Mouse (Mus musculus) MEL (cell line): ENCODE data around the gene Ints4. TPM values are rescaled to one million over a fixed set of nuclear protein-coding genes. Genes with fewer than 3 reads are reported as not detected.

Source experiments
- DNase-seq: peaks from one replicate; pipeline ENCODE4 v3.0.0; 2011; ENCODE audit warnings: low read depth, low spot score
- H3K27ac ChIP-seq: 2 replicates; pipeline ENCODE4 v1.5.1; 2012; ENCODE audit warnings: low read depth, mild to moderate bottlenecking, control low read depth, low read length, moderate library complexity; ENCODE audit not compliant: control insufficient read depth
- H3K27me3 ChIP-seq, 2 experiments: fragments of 150-350 bp in 1 of 2; sonication (generic) in 1 of 2; 2 replicates each; pipeline ENCODE4 v1.6.1; 2012; ENCODE audit warnings: low read length in 2 of 2, mild to moderate bottlenecking in 2 of 2, improper control_type of control experiment in 1 of 2, moderate library complexity in 1 of 2; ENCODE audit not compliant: insufficient read depth in 2 of 2, control insufficient read depth in 1 of 2
- H3K36me3 ChIP-seq, 2 experiments: 2 replicates each; pipeline ENCODE4 v1.6.1; 2012 to 2014; ENCODE audit warnings: low read length in 2 of 2, improper control_type of control experiment in 1 of 2, inconsistent platforms in 1 of 2, mild to moderate bottlenecking in 1 of 2; ENCODE audit not compliant: insufficient read depth in 2 of 2, control insufficient read depth in 1 of 2
- H3K4me1 ChIP-seq, 2 experiments: fragments of 150-350 bp in 1 of 2; sonication (generic) in 1 of 2; 2 replicates each; pipeline ENCODE4 v1.6.1; 2012; ENCODE audit warnings: low read length in 2 of 2, improper control_type of control experiment in 1 of 2, mild to moderate bottlenecking in 1 of 2; ENCODE audit not compliant: insufficient read depth in 2 of 2, control insufficient read depth in 1 of 2
- H3K4me3 ChIP-seq, 2 experiments: fragments of 150-350 bp in 1 of 2; sonication (generic) in 1 of 2; 2 replicates each; pipeline ENCODE4 v1.5.1; 2012; ENCODE audit warnings: low read depth in 2 of 2, low read length in 2 of 2, mild to moderate bottlenecking in 2 of 2, moderate library complexity in 2 of 2, control low read depth in 1 of 2, improper control_type of control experiment in 1 of 2; ENCODE audit not compliant: control insufficient read depth in 1 of 2, insufficient read depth in 1 of 2
- H3K79me2 ChIP-seq: 2 replicates; pipeline ENCODE4 v1.6.1; 2012; ENCODE audit warnings: mild to moderate bottlenecking, low read length, moderate library complexity; ENCODE audit not compliant: control insufficient read depth, poor library complexity, insufficient read depth
- H3K9ac ChIP-seq: 2 replicates; pipeline ENCODE4 v1.6.1; 2012; ENCODE audit warnings: low read depth, mild to moderate bottlenecking, control low read depth, low read length, moderate library complexity; ENCODE audit not compliant: control insufficient read depth, poor library complexity, severe bottlenecking
- H3K9me3 ChIP-seq: fragments of 150-350 bp; sonication (generic); replicated peaks from 2 replicates; pipeline ENCODE4 v1.6.1; 2012; ENCODE audit warnings: mild to moderate bottlenecking, low read length, improper control_type of control experiment, moderate library complexity; ENCODE audit not compliant: insufficient read depth
- CHD1 ChIP-seq: IDR thresholded peaks from 2 replicates; pipeline ENCODE4 v1.6.1; 2012; ENCODE audit warnings: low read depth, mild to moderate bottlenecking, inconsistent platforms, low read length, improper control_type of control experiment
- CHD2 ChIP-seq: IDR thresholded peaks from 2 replicates; pipeline ENCODE4 v1.6.1; 2011; ENCODE audit warnings: low read length, improper control_type of control experiment
- CTCF ChIP-seq, 3 experiments: IDR thresholded peaks in 2 of 3; conservative IDR thresholded peaks in 1 of 3; 2 replicates each; pipeline ENCODE4 v1.5.1; 2011 to 2012; ENCODE audit warnings: low read length in 3 of 3, low read depth in 2 of 3, mild to moderate bottlenecking in 2 of 3, improper control_type of control experiment in 1 of 3, inconsistent platforms in 1 of 3, mixed read lengths in 1 of 3, moderate library complexity in 1 of 3; ENCODE audit not compliant: control insufficient read depth in 1 of 3, insufficient read depth in 1 of 3, poor library complexity in 1 of 3, severe bottlenecking in 1 of 3
- EP300 ChIP-seq, 2 experiments: IDR thresholded peaks; 2 replicates each; pipeline ENCODE4 v1.6.1; 2011; ENCODE audit warnings: improper control_type of control experiment in 2 of 2, low read length in 2 of 2, low read depth in 1 of 2, mild to moderate bottlenecking in 1 of 2
- GABPA ChIP-seq: IDR thresholded peaks from 2 replicates; pipeline ENCODE4 v1.6.1; 2012; ENCODE audit warnings: low read depth, mild to moderate bottlenecking, inconsistent platforms, low read length, improper control_type of control experiment, moderate library complexity
- JUND ChIP-seq: IDR thresholded peaks from 2 replicates; pipeline ENCODE4 v1.6.1; 2011; ENCODE audit warnings: low read depth, mild to moderate bottlenecking, improper control_type of control experiment, low read length
- RAD21 ChIP-seq: IDR thresholded peaks from 2 replicates; pipeline ENCODE4 v1.6.1; 2011; ENCODE audit warnings: mild to moderate bottlenecking, low read depth, low read length, improper control_type of control experiment
- SIN3A ChIP-seq: IDR thresholded peaks from 2 replicates; pipeline ENCODE4 v1.6.1; 2012; ENCODE audit warnings: low read length, improper control_type of control experiment, inconsistent platforms
- SMC3 ChIP-seq: IDR thresholded peaks from 2 replicates; pipeline ENCODE4 v1.6.1; 2011; ENCODE audit warnings: low read depth, low read length, improper control_type of control experiment
- TAL1 ChIP-seq: IDR thresholded peaks from 2 replicates; pipeline ENCODE4 v1.6.1; 2012; ENCODE audit warnings: mild to moderate bottlenecking, inconsistent platforms, low read length, moderate library complexity, mixed read lengths
- ZKSCAN1 ChIP-seq: IDR thresholded peaks from 2 replicates; pipeline ENCODE4 v1.6.1; 2012; ENCODE audit warnings: low read depth, mild to moderate bottlenecking, inconsistent platforms, low read length, improper control_type of control experiment, moderate library complexity
- ZNF384 ChIP-seq: IDR thresholded peaks from 2 replicates; pipeline ENCODE4 v1.6.1; 2012; ENCODE audit warnings: low read depth, mild to moderate bottlenecking, inconsistent platforms, low read length, improper control_type of control experiment
- polyA plus RNA-seq, 2 experiments: library from polyadenylated mRNA; stranded (reverse) in 1 of 2; unstranded in 1 of 2; fragments of >175 nt in 1 of 2; fragments of >200 nt in 1 of 2; gene quantifications; 2 replicates each; pipeline versions ENCODE4 v1.2.1 to v1.2.4; 2012; ENCODE audit warnings: low replicate concordance in 2 of 2, low read depth in 1 of 2; ENCODE audit not compliant: insufficient read length in 2 of 2, insufficient read depth in 1 of 2, missing spikeins in 1 of 2
- total RNA-seq: library from RNA; depleted of rRNA; stranded (reverse); fragments of 300-350 nt; gene quantifications from 2 replicates; pipeline ENCODE4 v1.2.3, GENCODE M21; 2012

Gene Ints4
- total and polyA plus RNA-seq, 3 experiments, result 53.7 to 73.9 TPM; not detected in 1

DNA sequence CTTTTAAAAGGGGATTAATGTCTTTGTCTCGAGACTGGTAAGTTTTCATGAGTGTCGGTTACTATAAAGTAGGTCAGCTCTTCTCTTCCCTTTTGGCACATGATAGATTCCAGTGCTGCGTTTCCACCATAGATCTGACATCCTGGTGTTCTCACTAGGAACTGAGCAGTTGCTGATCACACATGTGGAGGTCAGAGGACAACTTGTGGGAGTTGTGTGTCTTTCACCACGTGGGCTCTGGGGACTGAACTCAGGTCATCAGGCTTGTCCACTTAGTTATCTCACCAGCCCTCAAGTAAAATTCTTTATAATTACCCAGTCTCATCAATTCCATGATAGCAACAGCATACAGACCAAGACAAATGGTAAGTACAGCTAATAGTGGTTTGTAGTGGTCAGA lies 88.6 kb downstream of the Ints4 start:
- H3K27me3 ChIP-seq, result no peaks in the 10 kb centered on the region
- no peaks in the 10 kb centered on the region for H3K4me1 ChIP-seq
- H3K4me3 ChIP-seq, result no peak overlapping the region
- H3K9ac ChIP-seq, result no peak overlapping the region
- no peak for TF ChIP-seq CHD1
- no peak for TF ChIP-seq CHD2
- no peaks in the 10 kb centered on the region for H3K9me3 ChIP-seq
- H3K79me2 ChIP-seq, result no peaks in the 10 kb centered on the region
- DNase-seq, result no peak
- no peaks in the 10 kb centered on the region for H3K36me3 ChIP-seq
- no peak overlapping the region for H3K27ac ChIP-seq

DNA sequence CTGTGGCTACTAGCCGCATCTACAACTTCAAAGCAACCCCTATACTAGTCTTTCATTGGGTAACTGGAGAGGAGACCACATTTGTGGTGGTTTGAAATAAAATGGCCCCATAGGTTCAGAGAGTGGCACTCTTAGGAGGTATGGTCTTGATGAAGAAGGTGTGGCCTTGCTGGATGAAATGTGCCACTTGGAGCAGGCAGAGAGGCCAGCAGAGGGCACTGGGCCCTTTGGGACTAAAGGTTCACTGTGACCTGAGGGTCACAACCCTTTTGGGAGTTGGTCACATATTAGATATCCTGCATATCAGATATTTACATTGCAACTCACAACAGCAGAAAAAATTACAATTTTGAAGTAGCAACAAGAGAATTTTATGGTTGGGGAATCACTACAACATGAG lies 89.6 kb downstream of the Ints4 start:
- Histone ChIP-seq H3K27me3 (no peaks in the 10 kb centered on the region), H3K9me3 (no peaks in the 10 kb centered on the region), H3K4me1 (no peaks in the 10 kb centered on the region), H3K79me2 (no peaks in the 10 kb centered on the region), H3K4me3 (no peak overlapping the region), H3K36me3 (no peaks in the 10 kb centered on the region), H3K27ac (no peak overlapping the region), H3K9ac (no peak overlapping the region)
- no peak for DNase-seq
- TF ChIP-seq ZKSCAN1 (no peak), JUND (no peak), GABPA (no peak), RAD21 (peak; percentile 16), SMC3 (peak; percentile 21; the same call in 1 of the 2 replicates), TAL1 (no peak), SIN3A (no peak), CTCF (IDR thresholded peaks at IDR 0.05 in 2 of 3, conservative IDR thresholded peaks at IDR 0.05 in 1 of 3; ENCODE audit: control insufficient read depth in 1 of 3, insufficient read depth in 1 of 3, low read depth in 2 of 3, low read length in 3 of 3, poor library complexity in 1 of 3, severe bottlenecking in 1 of 3) (peak in 2 of 3 experiments; percentile 26 to 44; a peak in 3 of 6 replicates)

GRCm38 (mm10) chr7:97578361-97579066 lies 97.8 kb downstream of the Ints4 start:
- Histone ChIP-seq H3K27me3 (no peaks in the 10 kb centered on the region), H3K79me2 (peaks cover 26% of the 10 kb centered on the region), H3K4me1 (peaks cover 3% of the 10 kb centered on the region in 2 experiments; a peak in 2 of 4 replicates), H3K9me3 (no peaks in the 10 kb centered on the region), H3K4me3 (peak overlapping the region; percentile 85 to 98), H3K9ac (peak overlapping the region; percentile 90), H3K27ac (no peak overlapping the region; the same call in 1 of the 2 replicates), H3K36me3 (peaks cover 0 to 6% of the 10 kb centered on the region in 2 experiments; a peak in 2 of 4 replicates)
- peak; percentile 66 for DNase-seq
- TF ChIP-seq ZNF384, result peak; percentile 74
- TF ChIP-seq EP300 (IDR thresholded peaks at IDR 0.05; ENCODE audit: low read depth in 1 of 2, low read length in 2 of 2), result no peak
